Mouse (Mus musculus) C2C12 (cell line): Measurements from ENCODE around the gene Rbfox3. TPM values are rescaled to one million over a fixed set of nuclear protein-coding genes. Genes with fewer than 3 reads are reported as not detected.

ENCODE experiments used
- H3K27me3 ChIP-seq: one replicate; pipeline ENCODE4 v1.6.1; 2011; ENCODE audit not compliant: control insufficient read depth, insufficient read depth, insufficient read length
- H3K36me3 ChIP-seq: one replicate; pipeline ENCODE4 v1.6.1; 2011; ENCODE audit not compliant: control insufficient read depth, insufficient read depth
- H3K4me3 ChIP-seq: one replicate; pipeline ENCODE4 v1.5.1; 2011; ENCODE audit warnings: mild to moderate bottlenecking, control low read depth; ENCODE audit not compliant: poor library complexity, insufficient read depth, severe bottlenecking
- H3K79me2 ChIP-seq: one replicate; pipeline ENCODE4 v1.6.1; 2011; ENCODE audit not compliant: control insufficient read depth, insufficient read depth
- H3K79me3 ChIP-seq: one replicate; pipeline ENCODE4 v1.6.1; 2011; ENCODE audit warnings: low read depth, control low read depth
- H3ac ChIP-seq: one replicate; pipeline ENCODE3; 2011; ENCODE audit warnings: low read depth; ENCODE audit not compliant: control insufficient read depth, insufficient read length
- CEBPB ChIP-seq: IDR thresholded peaks from one replicate; pipeline ENCODE4 v1.6.1; 2011; ENCODE audit warnings: low read depth, mild to moderate bottlenecking, control low read depth, moderate library complexity
- CTCF ChIP-seq: IDR thresholded peaks from one replicate; pipeline ENCODE4 v1.5.1; 2011; ENCODE audit not compliant: control insufficient read depth, insufficient read depth, insufficient read length
- FOSL1 ChIP-seq: IDR thresholded peaks from one replicate; pipeline ENCODE4 v1.8.0; 2011; ENCODE audit warnings: mild to moderate bottlenecking, low read length; ENCODE audit not compliant: poor library complexity, insufficient read depth, severe bottlenecking
- MAX ChIP-seq: IDR thresholded peaks from one replicate; pipeline ENCODE4 v1.6.1; 2011; ENCODE audit warnings: mild to moderate bottlenecking, control low read depth
- MYOD1 ChIP-seq: IDR thresholded peaks from one replicate; pipeline ENCODE4 v1.6.1; 2011; ENCODE audit warnings: low read depth; ENCODE audit not compliant: control insufficient read depth, insufficient read length
- MYOG ChIP-seq: IDR thresholded peaks from one replicate; pipeline ENCODE4 v1.6.1; 2011; ENCODE audit not compliant: control insufficient read depth, insufficient read length; ENCODE audit errors: extremely low read depth
- USF1 ChIP-seq: IDR thresholded peaks from one replicate; pipeline ENCODE4 v1.6.1; 2011; ENCODE audit warnings: low read depth, mild to moderate bottlenecking, control low read depth, moderate library complexity
- polyA plus RNA-seq: library from polyadenylated mRNA; unstranded; fragments of >200 nt; fragmentation: generic; extraction: Trizol; gene quantifications from one replicate; pipeline ENCODE4 v1.2.1, GENCODE M21; 2012; ENCODE audit warnings: missing spikeins

Rbfox3 gene
- polyA plus RNA-seq, 1 experiment: not detected

DNA sequence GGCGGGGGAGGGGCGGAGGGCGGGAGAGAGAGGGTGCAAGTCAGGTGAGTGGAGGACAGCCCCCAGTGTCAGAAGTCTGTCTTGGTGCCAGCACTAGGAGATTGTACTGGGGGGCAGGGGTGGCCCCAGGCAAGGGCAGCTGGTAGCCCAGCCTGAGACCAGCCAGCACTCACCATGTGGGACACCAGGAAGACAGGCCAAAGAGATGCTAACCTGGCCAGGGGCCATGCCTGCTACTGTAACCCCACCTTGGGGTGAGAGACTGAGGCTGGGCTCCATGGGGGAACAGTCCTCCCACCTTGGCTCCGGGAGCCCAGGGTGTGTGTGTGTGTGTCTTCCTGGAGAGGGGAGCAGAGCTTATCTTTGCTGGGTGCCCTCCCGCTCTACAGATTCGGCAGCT lies 408.4 kb downstream of the Rbfox3 start:
- no peak for TF ChIP-seq USF1
- no peak for TF ChIP-seq MYOG
- no peak for TF ChIP-seq MYOD1
- TF ChIP-seq FOSL1: no peak
- no peak for TF ChIP-seq CTCF
- no peak for TF ChIP-seq CEBPB
- no peak for TF ChIP-seq MAX
- Histone ChIP-seq H3K27me3 (peaks cover 96% of the 10 kb centered on the region), H3K79me3 (no peaks in the 10 kb centered on the region), H3ac (no peak overlapping the region), H3K36me3 (no peaks in the 10 kb centered on the region), H3K4me3 (no peak overlapping the region), H3K79me2 (no peaks in the 10 kb centered on the region)

DNA sequence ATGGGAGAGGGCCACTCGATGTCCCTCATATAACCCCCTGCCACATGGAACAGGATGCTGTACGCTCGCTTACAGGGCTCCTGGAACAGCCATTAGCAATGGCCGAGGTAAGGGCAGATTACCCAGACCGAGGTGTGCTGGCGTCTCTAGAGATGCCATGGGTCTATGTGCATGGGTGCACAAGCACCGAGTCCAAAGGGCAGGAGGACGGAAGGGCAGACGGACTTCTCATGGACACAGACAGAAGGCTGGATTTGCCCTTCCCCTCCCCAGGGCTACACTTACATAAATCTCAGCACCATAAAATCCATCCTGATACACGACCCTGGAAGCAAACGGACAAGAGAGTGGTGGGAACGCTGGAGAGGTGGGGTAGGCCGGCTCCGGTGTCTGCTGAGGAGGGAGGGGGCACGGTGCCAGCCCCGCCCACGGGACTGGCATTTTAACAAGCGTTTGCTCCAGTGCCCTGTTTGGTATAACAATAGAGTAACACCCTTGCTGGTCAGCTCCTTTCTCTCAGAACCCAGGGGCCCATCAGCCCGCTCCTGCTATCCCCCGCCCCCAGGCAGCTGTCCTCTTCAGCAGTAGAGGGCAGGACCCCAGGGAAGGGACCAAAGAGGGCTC lies 415.2 kb downstream of the Rbfox3 start:
- H3K79me2 ChIP-seq: no peaks in the 10 kb centered on the region
- H3K36me3 ChIP-seq: no peaks in the 10 kb centered on the region
- no peak overlapping the region for H3K4me3 ChIP-seq
- H3K27me3 ChIP-seq: peaks cover 96% of the 10 kb centered on the region
- no peak overlapping the region for H3ac ChIP-seq
- H3K79me3 ChIP-seq: no peaks in the 10 kb centered on the region
- TF ChIP-seq FOSL1 (no peak), MAX (no peak), CTCF (no peak), USF1 (no peak), MYOG (no peak), MYOD1 (no peak)

DNA sequence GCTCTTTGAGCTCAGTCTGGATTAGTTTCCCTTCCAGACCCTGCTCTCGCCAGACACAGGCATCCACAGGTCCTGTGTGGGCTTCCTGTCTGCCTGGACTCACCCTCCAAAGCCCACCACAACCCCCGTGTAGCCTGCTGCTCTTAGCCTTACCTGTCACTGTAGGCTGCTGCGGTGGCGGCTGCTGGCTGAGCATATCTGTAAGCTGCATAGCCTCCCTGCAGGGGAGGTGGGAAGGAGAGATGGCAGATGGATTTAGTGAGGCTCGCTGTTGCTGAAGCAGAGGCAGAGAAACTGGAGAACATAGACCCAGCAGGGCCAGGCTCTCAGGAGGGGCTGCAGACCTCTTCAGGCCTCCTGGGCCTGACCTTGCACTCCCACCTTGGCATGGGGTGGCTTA lies 416.3 kb downstream of the Rbfox3 start:
- H3K79me2 ChIP-seq: no peaks in the 10 kb centered on the region
- peaks cover 97% of the 10 kb centered on the region for H3K27me3 ChIP-seq
- TF ChIP-seq MYOD1 (no peak), MAX (no peak), MYOG (no peak), CEBPB (no peak), CTCF (no peak), USF1 (no peak), FOSL1 (no peak)
- no peaks in the 10 kb centered on the region for H3K79me3 ChIP-seq
- no peaks in the 10 kb centered on the region for H3K36me3 ChIP-seq
- no peak overlapping the region for H3ac ChIP-seq
- H3K4me3 ChIP-seq: no peak overlapping the region

DNA sequence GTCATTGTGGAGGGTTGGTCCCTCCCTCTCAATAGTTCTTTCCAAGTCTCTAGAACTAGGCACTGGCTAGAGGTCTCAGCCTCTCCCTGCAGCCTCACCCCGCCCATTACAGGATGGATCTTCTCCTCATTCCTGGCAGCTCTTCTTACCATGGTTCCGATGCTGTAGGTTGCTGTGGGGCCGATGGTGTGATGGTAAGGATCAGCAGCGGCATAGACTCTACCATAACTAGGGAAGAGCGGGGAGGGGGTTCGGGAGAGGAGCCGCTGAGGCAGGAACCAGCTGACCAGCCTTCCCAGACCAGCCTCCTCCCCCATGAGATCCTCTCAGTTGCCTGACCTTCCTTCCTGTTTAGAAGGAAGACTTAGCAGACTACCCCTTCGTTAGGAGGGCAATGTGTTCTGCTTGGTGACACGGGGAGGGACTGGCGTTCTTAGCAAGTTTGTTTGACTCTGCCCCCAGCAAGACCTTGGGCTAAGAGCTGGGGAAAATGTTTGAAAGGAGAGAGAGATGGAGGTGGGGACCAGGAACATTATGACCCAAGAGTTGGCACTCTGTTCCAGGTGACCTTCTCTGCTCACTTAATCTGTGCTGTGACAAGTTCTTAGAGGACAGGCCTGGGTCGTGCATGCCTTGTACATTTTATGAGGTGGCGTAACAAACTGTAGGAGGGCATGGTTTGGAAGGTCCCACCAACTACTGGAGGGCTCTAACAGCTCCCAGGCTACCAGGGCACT lies 417.2 kb downstream of the Rbfox3 start:
- H3K4me3 ChIP-seq: no peak overlapping the region
- H3K36me3 ChIP-seq: no peaks in the 10 kb centered on the region
- no peak for TF ChIP-seq CTCF
- TF ChIP-seq FOSL1: no peak
- TF ChIP-seq MYOD1: no peak
- no peak for TF ChIP-seq USF1
- no peak for TF ChIP-seq MYOG
- no peak for TF ChIP-seq CEBPB
- TF ChIP-seq MAX: no peak
- H3K27me3 ChIP-seq: peaks cover 97% of the 10 kb centered on the region
- no peaks in the 10 kb centered on the region for H3K79me2 ChIP-seq
- no peaks in the 10 kb centered on the region for H3K79me3 ChIP-seq
- H3ac ChIP-seq: no peak overlapping the region

DNA sequence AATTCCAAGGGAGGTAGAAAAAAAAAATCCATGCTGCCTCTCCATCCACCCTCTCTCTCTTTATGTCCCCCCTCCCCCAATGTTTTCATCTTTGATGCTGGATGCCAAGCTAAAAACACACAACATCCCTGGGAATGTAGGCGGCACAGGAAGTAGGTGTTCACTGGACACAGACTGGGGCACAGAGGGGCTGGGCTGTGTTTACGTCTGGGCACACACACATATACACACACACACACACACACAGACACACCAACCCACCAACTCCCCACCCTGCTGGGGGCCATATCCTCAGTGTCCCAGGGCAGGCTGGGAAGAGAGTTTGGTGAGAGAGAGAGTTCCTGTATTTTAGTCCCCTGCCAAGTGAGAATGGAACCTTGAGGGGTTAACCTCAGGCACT lies 417.9 kb downstream of the Rbfox3 start:
- Histone ChIP-seq H3K27me3 (peaks cover 97% of the 10 kb centered on the region), H3K4me3 (no peak overlapping the region)
- TF ChIP-seq MYOG (no peak), MAX (no peak), CEBPB (no peak), FOSL1 (no peak), MYOD1 (no peak), CTCF (no peak), USF1 (no peak)

DNA sequence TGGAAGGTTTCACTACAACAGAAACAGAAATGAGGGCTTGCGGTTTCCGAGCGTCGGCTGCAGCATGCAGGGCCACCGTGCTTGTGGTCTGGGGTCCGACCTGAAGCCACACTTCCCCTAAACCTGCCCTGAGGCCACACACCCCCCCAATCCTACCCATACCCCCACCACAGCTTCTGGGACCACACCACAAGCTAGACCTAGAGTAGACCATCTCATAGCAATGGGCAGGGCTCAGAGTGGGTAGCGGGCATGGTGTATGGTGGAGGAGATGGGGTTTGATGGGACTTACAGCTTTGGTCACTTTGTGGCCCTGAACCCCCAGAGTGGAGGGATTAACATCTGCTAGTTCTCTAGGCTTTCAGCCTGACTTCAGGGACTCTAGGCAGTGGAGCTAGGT lies 420.2 kb downstream of the Rbfox3 start:
- no peak overlapping the region for H3ac ChIP-seq
- TF ChIP-seq CTCF (no peak), CEBPB (no peak), USF1 (no peak), MYOG (no peak), MAX (no peak), MYOD1 (no peak), FOSL1 (no peak)
- H3K79me3 ChIP-seq: no peaks in the 10 kb centered on the region
- no peak overlapping the region for H3K4me3 ChIP-seq
- peaks cover 96% of the 10 kb centered on the region for H3K27me3 ChIP-seq
- H3K79me2 ChIP-seq: no peaks in the 10 kb centered on the region
- H3K36me3 ChIP-seq: no peaks in the 10 kb centered on the region

More for the DNA sequence above, 417.9 kb downstream of the Rbfox3 start:
- no peaks in the 10 kb centered on the region for H3K36me3 ChIP-seq
- H3K79me3 ChIP-seq: no peaks in the 10 kb centered on the region
- no peak overlapping the region for H3ac ChIP-seq
- no peaks in the 10 kb centered on the region for H3K79me2 ChIP-seq
